Mouse (Mus musculus) neural tube, embryonic 15.5 days (tissue): ENCODE results near the gene Cpa2. TPM values are rescaled to one million over a fixed set of nuclear protein-coding genes. Genes with fewer than 3 reads are reported as not detected.

Experiments used
- ATAC-seq: fragments of 200-750 bp; cut with Nextera tagmentation; 2 replicates; pipeline ENCODE4 v1.8.0; 2017; ENCODE audit warnings: mild to moderate bottlenecking, moderate TSS enrichment, moderate library complexity; ENCODE audit not compliant: low FRiP score
- H3K27ac ChIP-seq: fragments of 300-500 bp; sonication (generic); replicated peaks from 2 replicates; pipeline ENCODE4 v1.5.1; 2015; ENCODE audit warnings: mild to moderate bottlenecking, inconsistent platforms
- H3K27me3 ChIP-seq: fragments of 300-500 bp; sonication (generic); replicated peaks from 2 replicates; pipeline ENCODE4 v1.6.1; 2015; ENCODE audit warnings: inconsistent platforms
- H3K36me3 ChIP-seq: fragments of 300-500 bp; sonication (generic); 2 replicates; pipeline ENCODE4 v1.6.1; 2015; ENCODE audit warnings: inconsistent platforms
- H3K4me1 ChIP-seq: fragments of 300-500 bp; sonication (generic); 2 replicates; pipeline ENCODE4 v1.6.1; 2015; ENCODE audit warnings: inconsistent platforms
- H3K4me2 ChIP-seq: fragments of 300-500 bp; sonication (generic); 2 replicates; pipeline ENCODE4 v1.6.1; 2015; ENCODE audit warnings: inconsistent platforms, mild to moderate bottlenecking, moderate library complexity
- H3K4me3 ChIP-seq: fragments of 300-500 bp; sonication (generic); replicated peaks from 2 replicates; pipeline ENCODE4 v1.5.1; 2015; ENCODE audit warnings: mild to moderate bottlenecking, inconsistent platforms
- H3K9ac ChIP-seq: fragments of 300-500 bp; sonication (generic); replicated peaks from 2 replicates; pipeline ENCODE4 v1.6.1; 2015; ENCODE audit warnings: mild to moderate bottlenecking, inconsistent platforms
- H3K9me3 ChIP-seq: fragments of 300-500 bp; sonication (generic); replicated peaks from 2 replicates; pipeline ENCODE4 v1.6.1; 2016; ENCODE audit warnings: inconsistent platforms
- WGBS: fragments of 180-500 bp; shearing (Covaris S2); methylation state at CpG from one replicate; pipeline ENCODE4 v1.1.7; 2015; ENCODE audit warnings: mixed read lengths; 5-methylcytosine and 5-hydroxymethylcytosine counted together
- polyA plus RNA-seq: library from polyadenylated mRNA; unstranded; fragments of >200 nt; fragmentation: Nextera tagmentation; extraction: Ambion mirVana; gene quantifications from 2 replicates; pipeline ENCODE4 v1.2.1, GENCODE M21; 2015

The Cpa2 gene
- polyA plus RNA-seq, 1 experiment from 2014 or later, result 11.3 TPM

DNA sequence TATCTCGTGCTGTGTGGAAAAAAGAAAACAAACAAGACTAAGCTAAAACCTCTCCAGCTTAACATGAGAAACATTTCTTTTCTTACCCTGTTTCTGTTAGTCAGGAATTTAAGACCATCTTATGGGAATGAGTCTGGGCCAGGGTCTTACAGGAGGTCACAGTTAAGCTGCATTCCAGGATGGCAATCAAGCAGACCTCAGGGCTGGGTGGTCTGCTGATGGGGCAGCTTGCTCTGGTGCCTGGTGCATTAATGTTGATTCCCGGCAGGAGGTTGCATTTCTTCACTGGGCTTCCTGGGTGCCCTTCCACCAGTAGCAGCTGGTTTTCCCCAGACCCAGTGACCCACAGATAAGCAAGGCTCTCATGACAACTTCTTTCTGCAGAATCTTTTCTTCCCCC is 48.4 kb downstream of the Cpa2 start:
- H3K4me2 ChIP-seq, result no peak overlapping the region
- H3K4me1 ChIP-seq, result peaks cover 16% of the 10 kb centered on the region; the same call in 1 of the 2 replicates
- H3K27me3 ChIP-seq, result no peaks in the 10 kb centered on the region
- H3K9me3 ChIP-seq, result no peaks in the 10 kb centered on the region
- no peak overlapping the region; the same call in 1 of the 2 replicates for H3K27ac ChIP-seq
- no peaks in the 10 kb centered on the region for H3K36me3 ChIP-seq
- no peak overlapping the region for H3K4me3 ChIP-seq
- no peak overlapping the region for H3K9ac ChIP-seq
- 56% methylated on average over 2 of the region's 2 CpGs for WGBS
- no peak for ATAC-seq

DNA sequence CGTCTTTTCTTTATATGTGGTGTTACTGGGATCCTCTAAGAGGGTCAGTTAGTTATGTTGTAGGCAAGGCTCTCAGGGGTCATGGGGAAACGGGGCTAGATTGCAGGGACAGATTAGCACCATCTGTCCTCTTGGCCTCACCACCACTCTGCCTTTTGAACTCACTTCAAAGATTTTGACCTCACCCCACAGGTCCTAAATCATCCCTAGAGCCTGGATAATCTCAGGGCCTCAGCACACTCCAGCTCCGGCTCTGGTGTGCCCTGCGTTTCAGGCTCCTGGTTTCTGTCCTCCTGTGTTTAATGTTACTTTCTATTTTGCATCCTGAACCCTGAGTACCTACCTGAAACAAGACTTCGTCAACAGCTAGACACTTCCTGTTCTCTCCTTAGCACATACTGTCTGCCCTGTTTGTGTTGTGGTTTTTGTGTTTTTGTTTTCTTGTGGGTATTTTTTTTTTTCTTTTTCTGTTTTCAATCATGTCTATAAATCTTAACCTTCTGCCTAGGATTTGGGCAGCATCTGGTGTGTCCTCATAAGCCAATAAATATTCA is 50.5 kb downstream of the Cpa2 start:
- WGBS, result 45% methylated on average over 5 of the region's 5 CpGs
- H3K27ac ChIP-seq, result no peak overlapping the region
- no peaks in the 10 kb centered on the region for H3K27me3 ChIP-seq

DNA sequence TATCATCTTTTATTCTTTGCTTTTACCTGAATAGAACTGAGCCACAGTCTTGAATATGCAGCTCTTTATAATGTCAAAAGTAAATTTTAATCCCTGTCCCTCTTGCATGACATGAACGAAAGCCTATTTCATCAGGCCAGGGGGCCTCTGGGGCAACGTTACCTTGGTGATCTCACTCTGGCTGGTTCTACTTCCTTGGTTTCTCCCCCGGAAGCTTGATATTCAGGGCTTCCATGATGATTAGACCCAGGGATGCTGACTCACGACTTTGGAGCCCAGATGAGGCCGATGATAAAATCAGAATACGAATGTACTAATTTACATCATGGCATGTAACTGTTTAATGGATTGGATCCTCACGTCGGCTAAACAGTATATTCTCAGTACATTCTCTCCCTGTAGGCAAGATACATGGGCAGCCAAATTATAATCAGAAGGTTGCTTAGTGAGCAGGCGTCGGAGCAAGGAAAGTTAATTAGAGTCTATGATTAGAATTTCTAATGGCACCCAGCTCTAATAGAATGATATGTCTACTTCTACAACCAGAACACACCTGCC is 51.1 kb downstream of the Cpa2 start:
- Histone ChIP-seq H3K36me3 (no peaks in the 10 kb centered on the region), H3K4me1 (peaks cover 17% of the 10 kb centered on the region), H3K9me3 (no peaks in the 10 kb centered on the region), H3K4me2 (no peak overlapping the region), H3K27me3 (no peaks in the 10 kb centered on the region), H3K27ac (0 out of 2 replicates have a peak overlapping the region, but pooled peaks have one; percentile 19), H3K4me3 (no peak overlapping the region), H3K9ac (no peak overlapping the region)
- ATAC-seq, result no peak
- 23% methylated on average over 10 of the region's 10 CpGs for WGBS

More for the DNA sequence above, 50.5 kb downstream of the Cpa2 start:
- no peak overlapping the region for H3K4me2 ChIP-seq
- peaks cover 23% of the 10 kb centered on the region for H3K4me1 ChIP-seq
- H3K36me3 ChIP-seq, result no peaks in the 10 kb centered on the region
- ATAC-seq, result no peak
- H3K9ac ChIP-seq, result no peak overlapping the region
- no peaks in the 10 kb centered on the region for H3K9me3 ChIP-seq
- H3K4me3 ChIP-seq, result no peak overlapping the region

DNA sequence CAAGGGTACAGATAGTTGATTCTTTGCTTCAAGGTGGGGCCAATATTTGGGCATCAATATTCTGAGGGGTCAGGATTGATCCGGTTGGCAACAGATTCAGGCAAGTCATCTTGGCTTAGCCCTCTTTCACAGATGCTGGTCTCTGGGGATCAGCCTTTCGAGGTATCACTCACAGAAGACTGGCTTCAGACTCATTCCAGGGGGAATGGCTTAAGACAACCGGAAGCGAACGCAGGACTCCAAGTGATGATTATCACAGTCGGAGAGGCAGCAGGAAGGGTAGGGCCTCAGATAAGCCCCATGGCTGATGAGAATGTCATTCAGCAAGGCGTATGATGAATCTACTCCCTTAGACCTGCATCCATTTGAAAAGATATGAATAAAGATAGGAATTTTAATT is 53.0 kb downstream of the Cpa2 start:
- Histone ChIP-seq H3K36me3 (no peaks in the 10 kb centered on the region), H3K9me3 (no peaks in the 10 kb centered on the region), H3K27ac (no peak overlapping the region), H3K4me3 (no peak overlapping the region), H3K4me1 (peaks cover 15% of the 10 kb centered on the region), H3K4me2 (no peak overlapping the region), H3K27me3 (no peaks in the 10 kb centered on the region), H3K9ac (no peak overlapping the region)
- ATAC-seq, result no peak
- WGBS, result 81% methylated on average over 7 of the region's 7 CpGs

DNA sequence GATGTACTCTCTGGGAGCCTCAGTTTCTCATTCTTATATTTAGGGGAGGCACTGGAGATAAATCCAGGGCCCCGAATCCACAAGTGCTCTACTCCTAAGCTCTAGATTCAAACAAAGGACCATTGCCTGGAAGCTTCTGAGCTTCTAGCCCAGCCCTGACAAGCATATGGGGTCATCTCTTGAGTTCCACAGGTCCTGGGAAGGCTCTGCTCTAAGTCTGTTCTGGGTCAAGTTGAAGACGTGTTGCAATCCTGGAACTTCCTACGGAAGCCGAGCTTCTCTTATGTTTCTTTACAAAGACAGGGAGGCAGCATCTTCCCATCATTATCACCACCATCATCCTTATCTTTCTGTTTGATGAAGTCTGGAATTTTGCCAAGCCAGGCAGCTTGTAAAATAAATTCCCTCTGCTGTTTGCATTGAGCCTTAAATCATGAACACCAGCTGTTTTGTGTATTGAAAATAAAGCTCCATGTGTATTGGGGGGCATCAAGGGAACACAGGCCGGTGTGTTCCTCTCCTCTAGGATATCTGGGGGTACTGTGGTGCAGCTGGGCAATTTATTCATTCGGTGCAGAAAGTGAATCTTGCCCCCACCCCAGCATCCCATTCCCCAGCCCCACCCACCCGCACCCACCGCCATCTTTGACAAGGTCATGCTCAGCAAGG is 55.0 kb downstream of the Cpa2 start:
- no peak overlapping the region for H3K4me3 ChIP-seq
- no peaks in the 10 kb centered on the region for H3K9me3 ChIP-seq
- WGBS, result 62% methylated on average over 8 of the region's 8 CpGs
- H3K9ac ChIP-seq, result no peak overlapping the region
- peaks cover 15% of the 10 kb centered on the region for H3K4me1 ChIP-seq
- no peaks in the 10 kb centered on the region for H3K36me3 ChIP-seq
- ATAC-seq, result no peak
- no peak overlapping the region for H3K27ac ChIP-seq
- H3K4me2 ChIP-seq, result no peak overlapping the region
- no peaks in the 10 kb centered on the region for H3K27me3 ChIP-seq

DNA sequence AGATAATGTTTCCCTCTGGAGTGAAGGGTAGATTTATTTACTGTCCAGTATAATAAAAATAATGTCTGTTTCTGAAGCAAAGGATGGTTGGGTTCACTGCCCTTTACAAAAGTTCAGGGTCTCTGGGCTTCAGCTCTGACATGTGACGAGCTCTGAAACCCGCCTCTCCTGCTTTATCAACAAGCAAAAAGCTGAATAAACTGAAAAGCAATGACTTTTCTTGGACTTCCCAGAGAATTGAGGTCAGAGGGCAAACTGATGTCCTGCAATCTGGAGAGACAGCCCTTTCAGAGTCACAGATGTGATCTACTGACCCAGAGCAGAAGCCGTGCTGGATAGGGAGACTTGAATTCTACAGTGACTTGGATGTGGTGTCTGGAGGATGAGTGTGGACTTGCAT is 58.7 kb downstream of the Cpa2 start:
- Histone ChIP-seq H3K4me3 (no peak overlapping the region), H3K27ac (no peak overlapping the region), H3K4me2 (no peak overlapping the region), H3K4me1 (peaks cover 9% of the 10 kb centered on the region; the same call in 1 of the 2 replicates), H3K9me3 (no peaks in the 10 kb centered on the region), H3K27me3 (no peaks in the 10 kb centered on the region), H3K36me3 (no peaks in the 10 kb centered on the region), H3K9ac (no peak overlapping the region)
- 59% methylated on average over 3 of the region's 3 CpGs for WGBS
- no peak for ATAC-seq

DNA sequence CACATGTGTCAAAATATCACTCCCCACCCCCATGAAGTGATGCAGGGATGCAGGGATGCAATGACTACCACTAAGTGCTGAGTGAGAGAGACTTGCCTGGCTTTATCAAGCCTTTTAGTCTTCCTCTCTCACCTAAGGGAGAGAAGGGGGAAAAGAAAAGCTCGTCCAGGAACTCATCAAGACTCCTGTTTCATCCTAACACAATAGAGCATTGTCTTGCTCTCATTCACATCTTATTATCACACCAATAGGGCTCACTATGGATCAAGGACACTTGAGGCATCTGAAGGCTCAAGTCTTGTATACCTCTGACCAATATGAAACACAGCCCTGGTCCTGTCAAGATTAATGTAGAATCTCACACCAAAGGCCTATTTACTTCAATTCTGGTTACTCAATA is 59.6 kb downstream of the Cpa2 start:
- Histone ChIP-seq H3K4me3 (no peak overlapping the region), H3K27me3 (no peaks in the 10 kb centered on the region), H3K9me3 (no peaks in the 10 kb centered on the region), H3K4me2 (no peak overlapping the region), H3K36me3 (no peaks in the 10 kb centered on the region), H3K9ac (no peak overlapping the region), H3K27ac (no peak overlapping the region), H3K4me1 (0 out of 2 replicates have a peak, but pooled peaks cover 3% of the 10 kb centered on the region)
- 61% methylated on average over 1 of the region's 1 CpGs for WGBS
- no peak for ATAC-seq

DNA sequence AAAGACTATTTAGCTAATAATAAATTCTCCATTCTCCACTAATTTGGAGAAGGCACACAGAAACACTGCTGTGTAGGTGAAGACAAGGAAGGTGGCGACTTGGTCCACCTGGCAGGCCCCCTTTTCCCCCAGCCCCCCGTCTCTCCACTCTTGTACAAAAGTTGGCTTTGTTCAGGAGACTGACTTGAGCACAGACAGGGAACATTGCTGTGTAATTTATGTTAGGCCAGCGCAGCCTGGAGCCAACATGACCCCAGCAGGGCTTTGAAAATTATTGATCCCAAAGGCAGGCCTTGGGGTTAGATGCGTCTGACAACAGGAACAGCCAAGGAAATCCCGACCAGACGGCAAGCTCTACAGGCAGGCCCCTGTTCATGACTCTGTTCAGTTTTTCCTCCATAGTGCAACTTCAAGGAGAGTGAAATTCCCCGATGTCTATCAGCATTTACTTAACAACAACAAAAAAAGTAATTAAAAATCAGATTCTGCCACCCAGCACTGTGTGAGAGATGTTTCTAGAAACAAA is 63.0 kb downstream of the Cpa2 start:
- Histone ChIP-seq H3K9me3 (no peaks in the 10 kb centered on the region), H3K4me1 (0 out of 2 replicates have a peak, but pooled peaks cover 3% of the 10 kb centered on the region), H3K4me3 (no peak overlapping the region), H3K27me3 (no peaks in the 10 kb centered on the region), H3K9ac (no peak overlapping the region), H3K27ac (no peak overlapping the region), H3K36me3 (no peaks in the 10 kb centered on the region), H3K4me2 (no peak overlapping the region)
- ATAC-seq, result no peak
- 43% methylated on average over 7 of the region's 7 CpGs for WGBS

DNA sequence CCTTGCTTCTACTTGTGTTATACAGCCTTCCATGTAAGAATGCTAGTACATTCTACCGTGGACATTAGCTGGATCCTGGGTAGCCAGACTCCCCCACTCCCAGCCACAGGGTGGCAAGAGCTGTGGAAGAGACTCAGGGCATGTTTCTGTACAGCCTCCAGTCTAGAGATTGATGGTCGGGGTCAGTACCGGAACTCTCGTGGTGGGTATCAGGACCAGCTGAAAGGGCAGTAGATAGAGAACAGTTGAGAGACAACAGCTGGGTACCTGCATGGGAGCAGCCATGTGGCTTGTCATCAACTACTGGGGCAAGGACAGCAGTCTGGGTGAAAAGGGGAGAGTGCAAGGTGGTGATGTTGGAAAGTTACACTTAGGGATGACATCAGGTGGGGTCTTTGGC is 63.7 kb downstream of the Cpa2 start:
- H3K27ac ChIP-seq, result no peak overlapping the region
- no peak overlapping the region for H3K4me3 ChIP-seq
- H3K9ac ChIP-seq, result no peak overlapping the region
- WGBS, result 88% methylated on average over 4 of the region's 4 CpGs
- H3K4me1 ChIP-seq, result 0 out of 2 replicates have a peak, but pooled peaks cover 3% of the 10 kb centered on the region
- H3K36me3 ChIP-seq, result no peaks in the 10 kb centered on the region
- H3K27me3 ChIP-seq, result no peaks in the 10 kb centered on the region
- no peak for ATAC-seq
- H3K9me3 ChIP-seq, result no peaks in the 10 kb centered on the region
- H3K4me2 ChIP-seq, result no peak overlapping the region

DNA sequence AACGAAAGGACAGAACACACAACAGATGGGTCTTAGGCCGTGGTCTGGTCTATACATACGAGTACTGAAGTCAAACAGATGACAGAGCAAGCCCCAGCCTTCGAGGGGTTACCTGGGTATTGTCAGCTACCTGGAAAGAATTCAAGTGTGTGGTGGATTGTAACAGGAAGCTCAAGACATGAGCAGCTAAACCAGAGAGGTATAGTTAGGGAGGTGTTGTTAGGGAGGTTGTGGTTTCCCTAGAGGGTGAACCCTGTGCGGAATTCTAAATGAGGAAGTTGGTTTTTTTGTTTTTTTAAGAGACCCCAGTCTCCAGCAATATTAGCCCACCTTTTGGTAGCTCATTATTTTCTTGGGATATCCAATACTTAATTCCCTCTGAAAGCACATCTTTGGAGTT is 64.3 kb downstream of the Cpa2 start:
- H3K4me1 ChIP-seq, result 0 out of 2 replicates have a peak, but pooled peaks cover 3% of the 10 kb centered on the region

DNA sequence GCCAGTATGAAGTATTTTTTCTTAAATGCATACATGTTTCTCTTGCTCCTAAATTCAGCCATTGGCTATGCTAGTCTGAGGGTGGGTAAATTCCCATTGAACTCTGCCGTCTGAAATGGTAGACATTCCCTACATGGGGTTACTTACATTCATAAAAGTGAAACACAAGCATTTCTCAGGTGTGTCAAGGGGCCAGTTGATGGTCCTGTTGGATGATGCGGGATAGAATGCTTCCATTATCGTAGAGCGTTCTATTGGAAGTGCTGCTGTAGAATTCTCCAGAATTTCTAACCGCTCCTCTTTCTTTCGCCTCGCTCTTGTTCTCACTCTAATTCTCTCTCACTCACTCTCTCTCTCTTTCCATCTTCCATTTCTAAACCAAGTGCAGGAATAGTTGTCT is 69.3 kb downstream of the Cpa2 start, which contains the start of gene Cpa5:
Cpa5 (plus strand) TSS at position 301 of the 400 bp plus-strand sequence.
- Histone ChIP-seq H3K27ac (no peak within 1 kb of the TSS), H3K4me2 (no peak within 1 kb of the TSS), H3K27me3 (no peaks in the 10 kb centered on the region), H3K9me3 (no peaks in the 10 kb centered on the region), H3K4me1 (peaks cover 8% of the 10 kb centered on the region), H3K9ac (no peak within 1 kb of the TSS), H3K4me3 (no peak within 1 kb of the TSS), H3K36me3 (no peaks in the 10 kb centered on the region)
- no peak for ATAC-seq
- WGBS, result 85% methylated on average over 7 of the region's 7 CpGs

More for the DNA sequence above, 64.3 kb downstream of the Cpa2 start:
- no peak overlapping the region for H3K4me3 ChIP-seq
- H3K9me3 ChIP-seq, result no peaks in the 10 kb centered on the region
- no peak for ATAC-seq
- no peaks in the 10 kb centered on the region for H3K36me3 ChIP-seq
- 92% methylated on average over 5 of the region's 5 CpGs for WGBS
- no peak overlapping the region for H3K4me2 ChIP-seq
- no peak overlapping the region for H3K27ac ChIP-seq
- H3K27me3 ChIP-seq, result no peaks in the 10 kb centered on the region
- H3K9ac ChIP-seq, result no peak overlapping the region

DNA sequence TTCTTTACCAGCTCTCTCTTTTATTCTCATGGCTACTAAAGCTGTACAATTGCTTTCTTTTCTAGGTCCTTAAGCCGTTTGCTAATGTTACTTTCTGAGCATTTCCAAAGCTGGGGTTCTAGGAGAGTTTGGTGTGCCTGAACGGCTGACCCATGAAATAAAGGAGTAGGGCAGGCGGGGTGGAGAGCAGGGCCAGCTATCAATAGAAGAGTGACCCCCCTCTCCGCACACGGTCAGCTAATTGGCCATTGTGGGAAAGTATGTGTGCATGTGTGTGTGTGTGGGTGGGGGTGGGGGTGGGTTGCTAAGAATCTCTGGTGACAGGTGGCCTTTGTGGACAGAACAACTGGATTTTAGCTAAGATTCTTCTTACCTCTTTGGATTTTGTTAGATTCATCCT is 69.8 kb downstream of the Cpa2 start:
- Histone ChIP-seq H3K4me1 (peaks cover 13% of the 10 kb centered on the region), H3K9ac (no peak overlapping the region), H3K9me3 (no peaks in the 10 kb centered on the region), H3K4me3 (no peak overlapping the region), H3K27ac (no peak overlapping the region), H3K4me2 (no peak overlapping the region), H3K36me3 (no peaks in the 10 kb centered on the region), H3K27me3 (no peaks in the 10 kb centered on the region)
- 34% methylated on average over 5 of the region's 5 CpGs for WGBS
- ATAC-seq, result no peak
